Mouse (Mus musculus): ENCODE results near the gene Tanc1. TPM values are rescaled to one million over a fixed set of nuclear protein-coding genes. Genes with fewer than 3 reads are reported as not detected.

The Tanc1 gene
- total RNA-seq, 2 experiments from 2014 or later: 109 to 114 TPM

DNA sequence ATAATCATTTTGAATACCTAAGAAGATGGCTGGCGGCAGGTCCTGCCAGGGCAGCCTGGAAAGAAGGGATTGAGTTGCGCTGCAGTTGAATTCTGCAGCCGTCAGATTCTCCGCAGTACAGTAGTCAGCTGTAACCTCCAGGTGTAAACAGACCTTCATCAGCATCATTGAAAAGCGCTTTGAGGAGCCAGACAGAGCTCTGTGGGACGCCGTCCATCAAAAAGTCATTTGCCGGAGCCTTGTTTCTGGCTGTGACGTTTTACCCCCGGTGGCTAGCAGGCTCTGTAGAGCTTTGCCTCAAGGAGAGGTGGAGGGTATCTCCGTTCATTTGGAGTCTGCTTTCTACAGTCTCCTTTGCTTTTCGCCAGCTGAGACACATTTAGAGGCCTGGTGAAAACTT lies 36.6 kb downstream of the Tanc1 start:
- no peak for DNase-seq (ENCODE audit: low spot score in 2 of 2)

- peak; percentile 71 to 84 for DNase-seq (ENCODE audit: low spot score in 2 of 2)
These were observed 40.0 kb downstream of the Tanc1 start for GRCm38 (mm10) chr2:59651801-59652200.

GRCm38 (mm10) chr2:59652702-59653101 lies 40.9 kb downstream of the Tanc1 start:
- DNase-seq (ENCODE audit: low spot score in 2 of 2): no peak

DNA sequence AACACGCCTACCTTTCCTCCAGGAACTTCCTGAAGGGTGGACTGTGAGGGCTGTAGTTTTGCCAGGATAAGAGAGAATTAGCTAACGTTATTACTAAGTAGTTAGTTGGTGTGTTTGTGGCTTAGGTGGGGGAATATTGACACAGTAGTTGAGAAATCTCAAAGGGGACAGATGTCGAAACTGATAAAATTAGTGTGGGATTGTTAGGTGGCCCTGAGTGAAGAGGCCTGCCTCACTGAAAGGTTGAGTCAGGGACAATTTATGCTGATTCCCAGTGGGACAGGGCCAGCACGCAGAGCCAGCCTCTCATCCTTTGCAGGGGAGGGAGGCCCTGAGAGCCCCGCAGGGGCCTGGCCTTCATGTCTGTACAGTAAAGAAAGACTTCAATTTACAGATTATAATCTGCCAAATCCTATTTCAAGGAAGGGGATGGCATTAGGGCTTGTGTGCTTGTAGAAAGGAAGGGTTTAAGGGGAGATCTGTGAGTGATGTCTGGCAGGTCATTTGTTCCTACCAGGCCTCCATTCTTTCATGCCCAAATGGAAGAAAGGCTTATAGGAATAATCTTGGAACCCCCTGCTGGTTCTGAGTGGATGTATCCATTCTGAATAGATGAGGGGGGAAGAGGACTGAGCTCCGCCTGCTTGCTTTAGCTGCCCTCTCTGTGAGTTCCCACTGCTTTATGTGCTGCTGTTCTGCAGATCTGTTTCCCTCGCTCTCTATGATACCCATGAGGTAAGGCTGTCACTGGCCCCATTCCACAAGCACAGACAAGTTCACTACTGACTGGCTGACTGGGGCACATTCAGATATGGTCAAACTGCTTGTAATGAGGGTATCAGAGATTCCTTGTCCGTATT lies 41.7 kb downstream of the Tanc1 start:
- peak in 1 of 2 experiments; percentile 60 for DNase-seq (ENCODE audit: low spot score in 2 of 2)

GRCm38 (mm10) chr2:59655471-59655870 lies 43.6 kb downstream of the Tanc1 start:
- peak; percentile 48 to 75 for DNase-seq (ENCODE audit: low spot score in 2 of 2)

DNA sequence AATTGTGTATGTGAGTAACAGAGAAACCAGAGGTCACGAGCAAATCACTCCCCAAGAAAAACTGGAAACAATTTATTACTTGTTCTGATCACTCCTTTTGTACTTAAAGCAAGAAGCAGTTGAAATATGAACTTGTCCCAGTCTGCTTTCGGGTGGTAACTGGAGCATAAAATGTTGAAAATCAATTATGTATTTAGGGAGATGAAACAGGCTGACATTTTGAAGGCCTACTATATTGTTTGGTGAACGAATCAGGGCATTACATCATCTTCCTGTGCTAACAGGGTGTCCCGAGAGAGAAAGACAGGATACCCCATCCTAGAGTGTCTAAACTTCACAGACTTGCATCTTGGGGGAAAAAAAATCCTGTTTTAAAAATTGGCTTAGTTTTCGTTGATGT lies 44.8 kb downstream of the Tanc1 start:
- no peak for DNase-seq (ENCODE audit: low spot score in 2 of 2)

DNA sequence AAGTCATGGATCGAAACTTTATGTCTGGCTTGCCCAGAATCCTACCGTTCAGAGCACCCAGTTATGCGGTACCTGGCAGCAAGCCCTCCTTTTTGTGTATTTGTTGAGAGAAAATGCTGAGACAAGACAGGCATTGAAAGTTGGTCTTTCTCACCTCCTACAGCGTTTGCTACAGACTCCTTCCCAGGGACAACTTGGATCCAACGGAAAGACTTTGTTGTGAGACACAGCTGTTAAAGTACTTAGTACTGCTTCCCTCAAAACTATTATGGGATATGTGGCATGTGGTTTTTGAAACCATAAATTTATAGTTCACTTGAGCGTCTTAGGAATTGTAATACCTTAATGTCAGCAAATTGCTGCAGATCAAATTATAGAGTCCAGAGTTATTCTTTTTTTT lies 47.8 kb downstream of the Tanc1 start:
- no peak for DNase-seq (ENCODE audit: low spot score in 2 of 2)

- no peak for DNase-seq (ENCODE audit: low spot score in 2 of 2)
These were observed 49.3 kb downstream of the Tanc1 start for GRCm38 (mm10) chr2:59660891-59661805.

- peak in 1 of 2 experiments; percentile 64 for DNase-seq (ENCODE audit: low spot score in 2 of 2)
These were observed 53.1 kb downstream of the Tanc1 start for GRCm38 (mm10) chr2:59664803-59665567.

DNA sequence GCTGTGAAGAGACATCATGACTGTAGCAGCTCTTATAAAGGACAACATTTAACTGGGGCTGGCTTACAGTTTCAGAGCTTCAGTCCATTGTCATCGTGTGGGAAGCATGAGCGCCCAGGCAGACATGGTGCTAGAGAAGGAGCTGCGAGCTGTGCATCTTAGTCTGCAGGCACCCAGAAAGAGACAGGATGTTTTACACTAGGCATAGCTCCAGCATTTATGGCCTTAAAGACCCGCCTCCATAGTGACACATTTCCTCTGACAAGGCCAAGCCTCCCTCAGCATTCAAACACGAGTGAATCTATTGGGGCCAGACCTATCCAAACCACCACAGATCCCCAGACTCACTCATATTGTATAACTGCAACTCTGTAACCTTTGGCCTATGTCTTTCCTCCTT lies 54.7 kb downstream of the Tanc1 start:
- DNase-seq (ENCODE audit: low spot score in 2 of 2): no peak

- DNase-seq (ENCODE audit: low spot score in 2 of 2): no peak
These were observed 58.5 kb downstream of the Tanc1 start for GRCm38 (mm10) chr2:59670087-59671060.

GRCm38 (mm10) chr2:59671671-59672070 lies 59.8 kb downstream of the Tanc1 start:
- no peak for DNase-seq (ENCODE audit: low spot score in 2 of 2)

DNA sequence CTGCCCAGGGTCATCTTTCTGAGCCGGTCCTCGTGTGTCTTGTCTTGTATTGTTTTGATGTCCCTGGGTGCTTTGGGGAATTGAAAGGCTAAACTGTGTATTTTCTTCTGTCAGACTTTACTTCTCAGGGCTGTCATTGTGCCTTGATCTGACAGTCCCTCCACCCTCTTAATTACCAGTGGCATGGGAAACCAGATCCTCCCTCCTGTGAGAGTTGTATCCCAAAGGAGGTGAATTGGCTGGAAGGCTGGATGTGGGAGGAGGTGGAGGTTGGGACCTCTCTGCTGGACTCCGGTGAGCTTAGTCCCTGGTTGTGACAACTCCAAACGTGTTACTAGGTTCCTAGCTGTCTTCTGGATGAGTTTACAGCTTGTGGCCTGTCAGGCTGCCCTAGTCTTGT lies 60.2 kb downstream of the Tanc1 start:
- no peak for DNase-seq (ENCODE audit: low spot score in 2 of 2)

DNA sequence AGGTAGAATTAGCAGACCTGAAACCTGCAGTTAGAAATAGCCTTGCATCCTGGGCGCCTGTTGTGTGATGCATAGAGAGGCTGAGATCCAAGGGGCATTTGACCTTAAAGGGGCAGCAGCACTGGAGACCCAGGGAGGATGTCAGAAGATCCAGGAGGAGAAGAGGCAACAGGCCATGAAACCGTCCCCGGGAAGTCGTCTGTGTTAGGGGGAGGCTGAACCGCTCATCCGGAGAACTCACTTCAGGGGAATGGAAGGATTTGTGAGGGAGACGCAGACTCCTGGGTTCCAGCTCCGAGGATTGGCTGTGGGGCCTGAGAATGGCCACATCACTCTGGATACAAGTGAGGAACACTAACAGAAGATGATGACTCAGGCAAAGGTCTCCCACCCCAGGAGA lies 60.8 kb downstream of the Tanc1 start:
- no peak for DNase-seq (ENCODE audit: low spot score in 2 of 2)

GRCm38 (mm10) chr2:59673351-59673750 lies 61.5 kb downstream of the Tanc1 start:
- DNase-seq (ENCODE audit: low spot score in 2 of 2): no peak

- no peak for DNase-seq (ENCODE audit: low spot score in 2 of 2)
These were observed 62.0 kb downstream of the Tanc1 start for GRCm38 (mm10) chr2:59673877-59674276.

GRCm38 (mm10) chr2:59675270-59675995 lies 63.6 kb downstream of the Tanc1 start:
- DNase-seq (ENCODE audit: low spot score in 2 of 2): no peak

DNA sequence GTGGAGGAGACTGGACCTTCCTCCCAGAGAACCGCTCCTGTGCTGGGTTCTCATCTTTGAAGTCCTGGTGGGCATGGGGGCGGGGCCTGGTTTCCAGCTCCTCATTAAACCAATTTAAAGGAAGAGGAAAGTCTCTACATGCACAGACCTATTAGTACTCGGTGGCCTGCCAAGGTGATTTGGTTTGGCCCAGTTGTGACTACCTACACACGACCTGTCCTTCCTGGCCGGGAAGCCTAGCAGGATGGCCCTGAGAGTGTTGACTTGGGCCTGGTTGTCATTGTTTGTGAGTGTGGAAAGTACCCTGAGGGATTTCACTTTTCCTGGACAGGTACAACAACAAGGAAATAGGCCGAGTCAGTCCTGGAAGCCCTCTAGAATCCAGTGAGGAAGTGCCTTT lies 64.2 kb downstream of the Tanc1 start:
- DNase-seq (ENCODE audit: low spot score in 2 of 2): no peak

DNA sequence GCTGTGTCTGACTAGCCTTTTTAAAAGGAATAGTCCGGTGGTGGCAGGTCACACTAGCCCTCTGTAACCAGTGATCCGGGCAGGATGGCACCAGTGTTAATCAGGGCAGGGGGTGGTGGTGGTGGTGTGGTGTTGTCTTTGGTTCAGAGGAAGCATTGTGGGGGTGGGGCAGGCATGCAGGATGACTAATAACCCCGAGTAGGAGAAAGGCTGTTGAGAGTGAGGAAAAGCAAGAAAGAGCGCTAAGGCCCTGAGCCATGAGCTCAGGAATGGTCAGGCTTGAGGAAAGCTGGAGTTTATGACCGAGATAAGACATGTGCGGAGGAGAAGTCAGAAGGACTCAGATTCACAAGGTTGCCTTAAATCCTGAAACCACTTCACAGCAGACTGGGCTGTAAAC lies 64.6 kb downstream of the Tanc1 start:
- DNase-seq (ENCODE audit: low spot score in 2 of 2): no peak
